Mouse (Mus musculus) kidney, embryonic 16.5 days (tissue): ENCODE results near the gene M1ap. TPM values are rescaled to one million over a fixed set of nuclear protein-coding genes. Genes with fewer than 3 reads are reported as not detected.

Experiments
- ATAC-seq: fragments of 200-750 bp; cut with Nextera tagmentation; 2 replicates; pipeline ENCODE4 v1.8.0; 2017; ENCODE audit warnings: moderate TSS enrichment; ENCODE audit not compliant: low FRiP score, low TSS enrichment
- H3K27ac ChIP-seq: fragments of 300-500 bp; sonication (generic); 2 replicates; pipeline ENCODE4 v1.5.1; 2014; ENCODE audit warnings: low read length
- H3K27me3 ChIP-seq: fragments of 300-500 bp; sonication (generic); 2 replicates; pipeline ENCODE4 v1.6.1; 2014; ENCODE audit warnings: low read length, control low read depth, mixed read lengths; ENCODE audit not compliant: insufficient read depth
- H3K36me3 ChIP-seq: fragments of 300-500 bp; sonication (generic); 2 replicates; pipeline ENCODE4 v1.6.1; 2014; ENCODE audit warnings: low read length, control low read depth, mixed read lengths; ENCODE audit not compliant: insufficient read depth
- H3K4me1 ChIP-seq: fragments of 300-500 bp; sonication (generic); 2 replicates; pipeline ENCODE4 v1.6.1; 2014; ENCODE audit warnings: low read length, control low read depth, mixed read lengths; ENCODE audit not compliant: insufficient read depth
- H3K4me2 ChIP-seq: fragments of 300-500 bp; sonication (generic); replicated peaks from 2 replicates; pipeline ENCODE4 v1.6.1; 2014; ENCODE audit warnings: low read depth, low read length
- H3K4me3 ChIP-seq: fragments of 300-500 bp; sonication (generic); 2 replicates; pipeline ENCODE4 v1.5.1; 2014; ENCODE audit warnings: mild to moderate bottlenecking, low read length
- H3K9ac ChIP-seq: fragments of 300-500 bp; sonication (generic); replicated peaks from 2 replicates; pipeline ENCODE4 v1.6.1; 2014; ENCODE audit warnings: low read length
- H3K9me3 ChIP-seq: fragments of 300-500 bp; sonication (generic); 2 replicates; pipeline ENCODE4 v1.6.1; 2016; ENCODE audit warnings: low read length, control low read depth
- WGBS: fragments of 180-500 bp; shearing (Covaris S2); extraction: QIAGEN DNeasy Blood & Tissue Kit; methylation state at CpG from one replicate; pipeline ENCODE4 v1.1.7; 2014; 5-methylcytosine and 5-hydroxymethylcytosine counted together
- polyA plus RNA-seq: library from polyadenylated mRNA; unstranded; fragments of >200 nt; fragmentation: Nextera tagmentation; extraction: Ambion mirVana; gene quantifications from 2 replicates; pipeline ENCODE4 v1.2.1, GENCODE M21; 2015

The M1ap gene
- polyA plus RNA-seq, 1 experiment from 2014 or later, result 0.29 TPM

GRCm38 (mm10) chr6:82969249-82970084 is 22.8 kb downstream of the M1ap start:
- Histone ChIP-seq H3K9me3 (no peaks in the 10 kb centered on the region), H3K4me2 (no peak overlapping the region), H3K27ac (no peak overlapping the region), H3K4me3 (no peak overlapping the region), H3K36me3 (no peaks in the 10 kb centered on the region), H3K9ac (no peak overlapping the region), H3K27me3 (no peaks in the 10 kb centered on the region), H3K4me1 (no peaks in the 10 kb centered on the region)
- WGBS, result 71% methylated on average over 6 of the region's 6 CpGs
- ATAC-seq, result no peak

- Histone ChIP-seq H3K4me1 (no peaks in the 10 kb centered on the region), H3K4me3 (no peak overlapping the region), H3K36me3 (no peaks in the 10 kb centered on the region), H3K27me3 (no peaks in the 10 kb centered on the region), H3K27ac (no peak overlapping the region), H3K4me2 (no peak overlapping the region), H3K9ac (no peak overlapping the region), H3K9me3 (no peaks in the 10 kb centered on the region)
- peak; percentile 81 for ATAC-seq
- WGBS, result 4% methylated on average over 5 of the region's 5 CpGs
Measured at GRCm38 (mm10) chr6:82971031-82971430, 24.3 kb downstream of the M1ap start.

GRCm38 (mm10) chr6:82987411-82987971 is 40.8 kb downstream of the M1ap start:
- Histone ChIP-seq H3K4me3 (no peak overlapping the region), H3K27ac (peak overlapping the region; percentile 47; the same call in 1 of the 2 replicates), H3K4me1 (0 out of 2 replicates have a peak, but pooled peaks cover 3% of the 10 kb centered on the region), H3K9ac (no peak overlapping the region), H3K36me3 (no peaks in the 10 kb centered on the region), H3K27me3 (no peaks in the 10 kb centered on the region), H3K9me3 (no peaks in the 10 kb centered on the region), H3K4me2 (0 out of 2 replicates have a peak overlapping the region, but pooled peaks have one; percentile 16)
- WGBS, result 9% methylated on average over 9 of the region's 9 CpGs
- peak; percentile 79; the same call in 1 of the 2 replicates for ATAC-seq

GRCm38 (mm10) chr6:82993696-82994095 is 47.0 kb downstream of the M1ap start:
- Histone ChIP-seq H3K4me2 (no peak overlapping the region), H3K27me3 (no peaks in the 10 kb centered on the region), H3K4me1 (peaks cover 11% of the 10 kb centered on the region), H3K36me3 (no peaks in the 10 kb centered on the region), H3K27ac (no peak overlapping the region), H3K9ac (no peak overlapping the region), H3K4me3 (no peak overlapping the region), H3K9me3 (no peaks in the 10 kb centered on the region)
- no peak for ATAC-seq
- 42% methylated on average over 1 of the region's 1 CpGs for WGBS

GRCm38 (mm10) chr6:82994372-82994771 is 47.7 kb downstream of the M1ap start:
- Histone ChIP-seq H3K9me3 (no peaks in the 10 kb centered on the region), H3K4me2 (no peak overlapping the region), H3K36me3 (no peaks in the 10 kb centered on the region), H3K27me3 (no peaks in the 10 kb centered on the region), H3K9ac (no peak overlapping the region), H3K27ac (no peak overlapping the region), H3K4me1 (peaks cover 11% of the 10 kb centered on the region), H3K4me3 (no peak overlapping the region)
- 79% methylated on average over 7 of the region's 7 CpGs for WGBS
- no peak for ATAC-seq

- peak overlapping the region; percentile 37 for H3K4me2 ChIP-seq
- H3K4me1 ChIP-seq, result peaks cover 11% of the 10 kb centered on the region
- no peaks in the 10 kb centered on the region for H3K36me3 ChIP-seq
- WGBS, result 11% methylated on average over 11 of the region's 11 CpGs
- peak; percentile 93 for ATAC-seq
- peak overlapping the region; percentile 11; the same call in 1 of the 2 replicates for H3K4me3 ChIP-seq
- H3K9me3 ChIP-seq, result no peaks in the 10 kb centered on the region
- peak overlapping the region; percentile 78 for H3K27ac ChIP-seq
- peak overlapping the region; percentile 36; the same call in 1 of the 2 replicates for H3K9ac ChIP-seq
- no peaks in the 10 kb centered on the region for H3K27me3 ChIP-seq
Measured at GRCm38 (mm10) chr6:82996740-82997315, 50.1 kb downstream of the M1ap start.

- H3K27me3 ChIP-seq, result no peaks in the 10 kb centered on the region
- H3K9ac ChIP-seq, result no peak overlapping the region; the same call in 1 of the 2 replicates
- WGBS, result 21% methylated on average over 7 of the region's 7 CpGs
- no peaks in the 10 kb centered on the region for H3K36me3 ChIP-seq
- peak overlapping the region; percentile 78 for H3K27ac ChIP-seq
- peak overlapping the region; percentile 37; the same call in 1 of the 2 replicates for H3K4me2 ChIP-seq
- no peaks in the 10 kb centered on the region for H3K9me3 ChIP-seq
- H3K4me1 ChIP-seq, result peaks cover 11% of the 10 kb centered on the region
- no peak overlapping the region for H3K4me3 ChIP-seq
- peak; percentile 21; the same call in 1 of the 2 replicates for ATAC-seq
Measured at GRCm38 (mm10) chr6:82997511-82998102, 50.9 kb downstream of the M1ap start.

- WGBS, result 74% methylated on average over 4 of the region's 4 CpGs
- Histone ChIP-seq H3K4me1 (peaks cover 11% of the 10 kb centered on the region), H3K4me3 (no peak overlapping the region), H3K4me2 (no peak overlapping the region), H3K27ac (no peak overlapping the region; the same call in 1 of the 2 replicates), H3K9ac (no peak overlapping the region), H3K36me3 (no peaks in the 10 kb centered on the region), H3K9me3 (no peaks in the 10 kb centered on the region), H3K27me3 (no peaks in the 10 kb centered on the region)
- ATAC-seq, result no peak
Measured at GRCm38 (mm10) chr6:82998326-82998725, 51.6 kb downstream of the M1ap start.

- Histone ChIP-seq H3K4me1 (peaks cover 14% of the 10 kb centered on the region), H3K27ac (no peak overlapping the region), H3K4me2 (no peak overlapping the region), H3K27me3 (no peaks in the 10 kb centered on the region), H3K9me3 (no peaks in the 10 kb centered on the region), H3K4me3 (no peak overlapping the region), H3K9ac (no peak overlapping the region), H3K36me3 (no peaks in the 10 kb centered on the region)
- no peak for ATAC-seq
- WGBS, result 71% methylated on average over 8 of the region's 8 CpGs
Measured at GRCm38 (mm10) chr6:82999986-83000385, 53.3 kb downstream of the M1ap start.
